Mouse (Mus musculus) myocyte (in vitro differentiated cells): ENCODE results near the gene Selenom.

Source experiments
- MYOG ChIP-seq, 3 experiments: IDR thresholded peaks; one replicate each; pipeline ENCODE4 v1.6.1; 2011; ENCODE audit warnings: control low read depth in 2 of 3, low read depth in 2 of 3, mild to moderate bottlenecking in 2 of 3; ENCODE audit not compliant: insufficient read length in 2 of 3, control insufficient read depth in 1 of 3, insufficient read depth in 1 of 3
- POLR2A ChIP-seq: IDR thresholded peaks from one replicate; pipeline ENCODE4 v1.6.1; 2011; ENCODE audit warnings: low read depth, mild to moderate bottlenecking, control low read depth, moderate library complexity; ENCODE audit not compliant: insufficient read length
- TCF12 ChIP-seq: IDR thresholded peaks from one replicate; pipeline ENCODE4 v1.6.1; 2011; ENCODE audit warnings: mild to moderate bottlenecking, control low read depth; ENCODE audit not compliant: poor library complexity, insufficient read depth, severe bottlenecking
- USF1 ChIP-seq: IDR thresholded peaks from one replicate; pipeline ENCODE4 v1.6.1; 2011; ENCODE audit warnings: low read depth, mild to moderate bottlenecking, control low read depth, moderate library complexity

DNA sequence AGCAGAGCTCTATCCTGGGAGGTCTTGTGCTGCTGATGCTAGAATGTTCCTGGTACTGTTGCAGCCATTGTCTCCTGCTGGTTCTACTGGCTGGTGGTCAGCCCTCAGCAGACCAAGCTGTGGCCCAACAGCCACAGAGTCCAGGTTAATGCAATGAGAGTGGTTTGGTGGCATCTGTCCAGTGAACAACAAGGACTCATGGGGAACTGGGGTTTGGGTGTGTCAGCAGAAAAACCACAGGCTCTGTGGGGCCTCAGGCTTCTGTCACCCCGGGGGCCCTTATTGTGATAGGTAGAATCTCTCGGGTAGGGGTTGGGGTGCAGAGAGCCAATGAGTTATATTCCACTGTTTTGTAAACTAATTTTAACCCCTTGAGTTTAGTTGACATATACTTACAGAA lies 4.2 kb upstream of the Selenom start:
- no peak for TF ChIP-seq POLR2A
- TF ChIP-seq MYOG (IDR thresholded peaks at IDR 0.05; ENCODE audit: control insufficient read depth in 1 of 3, insufficient read depth in 1 of 3, insufficient read length in 2 of 3, low read depth in 2 of 3), result no peak
- no peak for TF ChIP-seq TCF12
- no peak for TF ChIP-seq USF1
